Mouse (Mus musculus): Measurements from ENCODE around the gene Prr9.

- TF ChIP-seq POLR2A (IDR thresholded peaks at IDR 0.05; ENCODE audit: control insufficient read depth in 1 of 2, insufficient read depth in 1 of 2, low read depth in 1 of 2, low read length in 2 of 2, poor library complexity in 1 of 2) = no peak
- no peak for TF ChIP-seq MAX (IDR thresholded peaks at IDR 0.05; ENCODE audit: low read length)
- TF ChIP-seq KAT2A (conservative IDR thresholded peaks at IDR 0.05; ENCODE audit: low read depth, low read length) = no peak
- no peak for TF ChIP-seq CTCF (IDR thresholded peaks at IDR 0.05 in 2 of 3, conservative IDR thresholded peaks at IDR 0.05 in 1 of 3; ENCODE audit: control insufficient read depth in 1 of 3, insufficient read depth in 1 of 3, low read depth in 2 of 3, low read length in 3 of 3, poor library complexity in 1 of 3, severe bottlenecking in 1 of 3)
- no peak for TF ChIP-seq BHLHE40 (IDR thresholded peaks at IDR 0.05; ENCODE audit: borderline replicate concordance, low read depth, low read length)
- no peak for TF ChIP-seq ELF1 (IDR thresholded peaks at IDR 0.05; ENCODE audit: low read depth, low read length)
- no peak for TF ChIP-seq TBP (IDR thresholded peaks at IDR 0.05; ENCODE audit: low read depth, low read length)
- no peak for TF ChIP-seq GATA1 (IDR thresholded peaks at IDR 0.05; ENCODE audit: low read depth, low read length)
- TF ChIP-seq GABPA (IDR thresholded peaks at IDR 0.05; ENCODE audit: low read depth, low read length) = no peak
- TF ChIP-seq CHD1 (IDR thresholded peaks at IDR 0.05; ENCODE audit: low read depth, low read length) = no peak
- TF ChIP-seq MEF2A (IDR thresholded peaks at IDR 0.05; ENCODE audit: extremely low read depth, insufficient replicate concordance, low read depth, low read length, poor library complexity, severe bottlenecking) = no peak
- no peak for TF ChIP-seq POLR2AphosphoS2 (IDR thresholded peaks at IDR 0.05; ENCODE audit: low read length)
Observed at GRCm38 (mm10) chr3:92111526-92111925, 12.2 kb downstream of the Prr9 start.

All from MEL (cell line).